Mouse (Mus musculus) adrenal gland (tissue): ENCODE data around the gene Izumo1r.

Source experiments
- intact Hi-C: fragments of 180-260 bp; cut with DNase I; formaldehyde crosslinking; loops from one replicate; pipeline ENCODE4 v1.15.1; 2025
- long read RNA-seq, 2 experiments: library from polyadenylated mRNA; unstranded; transcript quantifications; one replicate each; pipeline ENCODE4 v2.0.0; 2020; ENCODE audit warnings: borderline replicate concordance in 1 of 2; ENCODE audit not compliant: insufficient replicate concordance in 1 of 2

The Izumo1r gene
- long read RNA-seq, experiment 1, partial matches to known transcripts, result 1 of 1 reads
- long read RNA-seq, experiment 1, other reads (novel, unspliced or antisense), result 0 of 1 reads
- long read RNA-seq, experiment 2, result 0 reads

DNA sequence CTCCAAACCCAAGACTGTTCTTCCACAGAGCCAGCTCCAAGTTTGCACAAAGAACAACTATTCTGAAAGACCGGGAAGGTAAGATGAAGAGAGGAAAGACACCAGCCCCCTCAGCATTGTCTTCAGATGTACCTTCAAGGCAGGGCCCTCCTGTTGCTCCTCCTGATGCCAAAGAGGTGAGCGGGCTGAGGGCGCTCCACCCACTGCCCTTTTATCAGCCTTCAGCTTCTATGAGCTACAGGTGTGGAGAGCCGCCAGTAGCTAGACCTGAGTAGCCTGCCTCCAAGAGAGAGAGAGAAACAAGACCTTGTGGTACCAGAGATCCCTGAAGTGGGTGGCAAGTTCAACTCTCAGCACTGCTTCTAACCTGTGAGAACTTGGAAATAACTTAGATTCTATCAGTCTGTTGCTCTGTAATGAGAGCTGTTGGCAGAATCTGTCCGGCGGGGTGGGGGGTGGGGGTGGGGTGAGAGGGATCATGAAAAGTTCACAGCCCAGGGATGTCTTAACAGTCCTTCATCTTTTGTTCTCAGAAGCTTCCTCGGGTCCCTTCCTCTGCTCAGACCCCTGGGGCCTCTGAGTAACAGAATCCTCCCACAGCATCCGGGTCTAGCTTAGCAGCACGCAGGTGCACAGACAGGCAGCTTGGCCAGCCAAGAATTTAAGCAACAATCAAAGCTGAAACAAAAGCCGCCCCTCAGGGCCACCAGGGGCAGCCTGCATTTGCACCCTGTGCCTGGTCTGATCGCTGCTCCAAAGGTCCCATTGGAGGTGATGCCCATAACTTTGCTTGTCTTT, at the start of gene Izumo1r:
Gene Izumo1r (minus strand): TSS at position 369 of the 798 bp plus-strand sequence.
- intact Hi-C loops, result no loop called here

- intact Hi-C loops, result no loop called here
These were observed 47.3 kb upstream of the Izumo1r start for GRCm38 (mm10) chr9:14951072-14951471.

DNA sequence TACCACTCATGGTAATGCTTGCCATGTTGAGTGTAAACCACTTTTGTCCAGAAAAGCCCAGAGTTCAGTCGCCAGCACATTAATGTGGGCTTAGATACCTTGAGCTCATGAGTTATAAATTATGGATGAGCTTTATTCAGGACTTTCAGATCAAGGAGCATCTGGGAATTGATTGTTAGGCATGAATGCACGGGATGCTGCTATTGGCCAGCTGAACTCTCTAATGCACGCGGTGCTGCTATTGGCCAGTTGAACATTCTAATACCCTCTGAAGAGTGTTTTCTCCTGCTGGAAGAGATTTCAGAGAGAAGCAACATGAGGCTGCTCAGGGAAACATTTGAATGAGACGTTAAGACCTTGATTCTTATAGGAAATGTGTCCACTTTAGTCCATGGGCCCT, 45.1 kb upstream of the Izumo1r start:
- intact Hi-C loops, result no loop called here

GRCm38 (mm10) chr9:14946677-14947076, 42.9 kb upstream of the Izumo1r start:
- intact Hi-C loops, result no loop called here

- intact Hi-C loops, result no loop called here
These were observed 42.2 kb upstream of the Izumo1r start for GRCm38 (mm10) chr9:14945919-14946318.

GRCm38 (mm10) chr9:14942143-14942720, 38.5 kb upstream of the Izumo1r start:
- intact Hi-C loops, result no loop called here

GRCm38 (mm10) chr9:14939610-14940009, 35.9 kb upstream of the Izumo1r start:
- intact Hi-C loops, result no loop called here

- intact Hi-C loops, result no loop called here
These were observed 33.6 kb upstream of the Izumo1r start for GRCm38 (mm10) chr9:14937308-14937707.

- intact Hi-C loops, result no loop called here
These were observed 31.1 kb upstream of the Izumo1r start for GRCm38 (mm10) chr9:14934851-14935250.

DNA sequence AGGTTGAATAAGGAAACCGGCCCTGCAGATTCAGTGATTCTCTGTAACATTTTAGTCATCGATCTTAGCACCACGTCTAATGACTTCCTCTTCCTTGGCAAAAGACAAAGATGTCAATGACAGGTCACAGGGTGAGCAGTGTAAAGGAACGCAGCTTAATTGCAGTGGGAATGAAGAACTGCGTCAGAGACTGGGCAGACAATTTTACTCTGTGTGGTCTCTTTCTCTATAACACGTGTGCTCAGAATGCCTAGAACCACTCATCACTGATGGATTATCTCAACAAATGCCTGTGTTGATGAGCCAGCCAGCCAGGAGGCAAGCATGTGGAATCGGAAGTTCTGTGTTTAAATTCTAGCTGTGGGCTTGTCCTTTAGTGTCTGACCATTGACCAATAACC, 28.2 kb upstream of the Izumo1r start:
- intact Hi-C loops, result no loop called here

DNA sequence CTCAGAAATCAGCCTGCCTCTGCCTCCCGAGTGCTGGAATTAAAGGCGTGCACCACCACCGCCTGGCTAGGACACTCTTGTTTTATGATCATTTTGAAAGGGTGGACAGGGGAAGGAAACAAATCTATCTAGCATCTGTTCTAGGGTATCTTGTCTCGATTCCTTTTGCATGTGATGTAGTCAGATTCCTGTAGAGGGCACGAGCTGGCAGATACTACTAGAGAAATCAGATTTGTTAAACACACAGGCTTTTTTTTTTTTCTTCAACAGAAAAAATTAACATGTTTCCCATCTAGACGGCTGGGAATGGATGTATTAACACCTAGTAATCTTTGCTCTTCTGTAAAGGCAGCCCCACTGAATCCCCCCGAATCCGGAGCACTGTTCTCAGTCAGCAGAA, 27.5 kb upstream of the Izumo1r start:
- intact Hi-C loops, result no loop called here

GRCm38 (mm10) chr9:14926593-14926992, 22.8 kb upstream of the Izumo1r start:
- intact Hi-C loops, result no loop called here

GRCm38 (mm10) chr9:14923625-14924024, 19.9 kb upstream of the Izumo1r start:
- intact Hi-C loops, result no loop called here

DNA sequence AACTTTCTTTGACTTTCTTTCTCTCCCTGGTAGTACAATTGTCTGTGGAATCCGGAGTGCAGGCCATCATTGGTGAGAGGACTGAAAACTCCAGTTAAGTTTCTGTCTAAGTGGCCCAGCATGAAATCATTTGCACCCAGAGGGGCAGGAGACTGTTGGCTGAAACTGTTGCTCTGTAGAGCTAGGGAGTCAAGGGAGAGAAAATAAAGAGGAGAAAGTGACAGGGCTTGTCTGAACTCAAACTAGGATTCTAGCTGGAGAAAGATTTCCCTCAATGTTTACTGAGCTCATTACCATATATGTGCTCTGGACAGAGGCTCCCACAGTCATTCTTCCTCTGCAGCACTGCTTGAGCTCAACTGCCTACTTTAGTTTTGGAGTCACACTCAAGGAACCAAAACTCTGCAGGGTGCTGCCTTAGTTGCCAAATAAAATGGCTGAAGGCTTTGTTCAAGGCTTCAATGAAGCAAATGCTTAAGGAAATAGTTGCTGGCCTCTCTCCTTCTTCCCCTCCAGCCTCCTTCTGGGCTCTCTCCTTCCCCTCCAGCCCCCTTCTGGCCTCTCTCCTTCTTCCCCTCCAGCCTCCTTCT, 18.3 kb upstream of the Izumo1r start:
- intact Hi-C loops, result no loop called here

- intact Hi-C loops, result no loop called here
These were observed 17.5 kb upstream of the Izumo1r start for GRCm38 (mm10) chr9:14921254-14921653.

- intact Hi-C loops, result no loop called here
These were observed 16.9 kb upstream of the Izumo1r start for GRCm38 (mm10) chr9:14920608-14921007.

- intact Hi-C loops, result no loop called here
These were observed 15.3 kb upstream of the Izumo1r start for GRCm38 (mm10) chr9:14918825-14919668.

GRCm38 (mm10) chr9:14917661-14918060, 13.9 kb upstream of the Izumo1r start:
- intact Hi-C loops, result no loop called here

- intact Hi-C loops, result no loop called here
These were observed 8.3 kb upstream of the Izumo1r start for GRCm38 (mm10) chr9:14912037-14912436.

DNA sequence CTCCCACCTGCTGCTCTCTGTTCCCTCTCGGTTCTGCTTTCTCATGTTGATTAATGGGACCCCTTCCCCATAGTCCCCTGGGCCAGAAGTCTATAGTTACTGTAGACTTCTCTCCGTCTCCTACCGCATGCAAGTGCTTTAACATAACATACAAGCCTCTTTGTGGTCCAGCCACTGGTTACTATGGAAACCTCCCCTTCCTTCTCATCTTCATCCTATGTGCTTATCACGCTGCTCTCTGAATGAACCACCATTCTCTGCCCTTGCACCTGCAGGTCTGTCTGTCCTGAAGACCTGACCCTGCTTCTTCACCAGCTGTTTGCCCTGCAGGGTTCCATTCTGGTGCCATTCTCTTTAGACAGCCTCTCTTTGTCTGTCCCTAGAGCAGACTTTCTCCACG, 6.2 kb upstream of the Izumo1r start:
- intact Hi-C loops, result no loop called here

GRCm38 (mm10) chr9:14907816-14908415, 4.2 kb upstream of the Izumo1r start:
- intact Hi-C loops, result no loop called here
